In genomic region chr17:66379308-66379707, GRCm38 (mm10) we compare ENCODE assay signal across 20 mouse cellular contexts.
"Had no signal": no experiment of that assay in that cellular context is flagged by ENCODE, and none has a peak within 500 bp of the region (broad histone marks: within the 10 kb centered on the region; RNA-seq: fewer than 3 reads in every experiment).

No protein-coding gene starts in this region.

- H3K27ac ChIP-seq: kidney, postnatal 0 days; layer of hippocampus, adult 2 months; limb, embryonic 12.5 days; limb, embryonic 15.5 days; liver, embryonic 14.5 days; macrophage; midbrain, embryonic 12.5 days; neural tube, embryonic 13.5 days had no signal

- H3K9me3 ChIP-seq: limb, embryonic 12.5 days; limb, embryonic 15.5 days; midbrain, embryonic 12.5 days; neural tube, embryonic 13.5 days had no signal

- ATAC-seq: liver, postnatal 0 days; lung, postnatal 0 days; midbrain, embryonic 16.5 days had no signal

- H3K4me2 ChIP-seq: limb, embryonic 12.5 days; limb, embryonic 15.5 days; liver, embryonic 11.5 days; lung, embryonic 14.5 days; midbrain, embryonic 12.5 days; neural tube, embryonic 13.5 days had no signal

- H3K4me3 ChIP-seq: layer of hippocampus, adult 2 months; limb, embryonic 12.5 days; limb, embryonic 15.5 days; midbrain, embryonic 12.5 days; myocyte; neural tube, embryonic 13.5 days had no signal

- H3K27me3 ChIP-seq: limb, embryonic 12.5 days; limb, embryonic 15.5 days; midbrain, embryonic 12.5 days; neural tube, embryonic 13.5 days had no signal

- DNase-seq: kidney, adult 2 months; layer of hippocampus, adult 9-11 months; left cerebral cortex, postnatal 4 days; liver, postnatal 0 days; lung, embryonic 14.5 days; thymus, adult 18-20 months; thymus, postnatal 14 days; thymus, postnatal 4 days had no signal

- H3K9ac ChIP-seq: limb, embryonic 12.5 days; limb, embryonic 15.5 days; liver, embryonic 14.5 days; liver, postnatal 0 days; lung, embryonic 14.5 days; midbrain, embryonic 12.5 days; neural tube, embryonic 13.5 days had no signal
